Mouse (Mus musculus): ENCODE data around the gene Grin3b. TPM values are rescaled to one million over a fixed set of nuclear protein-coding genes. Genes with fewer than 3 reads are reported as not detected.

The Grin3b gene
- polyA plus RNA-seq, 2 experiments: 0.23 to 0.72 TPM

DNA sequence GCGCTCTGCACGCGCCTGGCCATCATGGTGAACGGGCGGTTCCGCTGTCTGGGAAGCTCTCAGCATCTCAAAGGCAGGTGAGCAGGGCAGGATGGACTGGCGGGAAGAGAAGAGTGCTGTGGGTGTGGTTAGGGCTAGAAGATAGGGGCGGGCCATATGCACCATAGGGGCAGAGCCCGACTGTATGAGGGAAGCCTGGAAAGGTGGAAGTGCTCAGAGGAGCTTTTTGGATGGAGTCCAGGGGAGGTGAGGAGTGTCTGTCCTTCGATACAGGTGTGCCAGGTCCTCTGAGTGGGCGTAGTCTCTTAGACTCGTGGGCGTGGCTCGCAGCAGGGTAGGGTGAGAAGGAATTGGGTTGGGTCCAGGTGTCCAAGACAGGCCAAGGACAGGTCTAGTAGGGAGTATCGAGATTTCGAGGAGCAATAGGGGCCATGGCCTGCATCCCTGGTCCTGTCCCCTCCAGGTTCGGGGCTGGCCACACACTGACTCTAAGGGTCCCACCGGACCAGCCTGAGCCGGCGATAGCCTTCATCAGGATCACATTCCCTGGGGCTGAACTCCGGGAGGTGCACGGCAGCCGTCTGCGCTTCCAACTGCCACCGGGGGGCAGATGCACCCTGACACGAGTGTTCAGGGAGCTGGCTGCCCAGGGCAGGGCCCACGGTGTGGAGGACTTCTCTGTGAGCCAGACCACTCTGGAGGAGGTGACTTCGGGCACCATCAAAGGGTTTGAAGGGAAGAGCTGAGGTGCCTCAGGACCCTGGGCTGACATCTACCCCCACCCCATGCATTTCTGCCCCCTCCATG lies 44.2 kb downstream of the Grin3b start:
- no peak overlapping the region for H3K9ac ChIP-seq (ENCODE audit: low read depth, low read length, severe bottlenecking)
- ATAC-seq (ENCODE audit: low FRiP score, low read depth) (no peak), DNase-seq (ENCODE audit: low spot score) (no peak)
- H3K4me2 ChIP-seq (replicated peaks; ENCODE audit: low read depth, low read length, severe bottlenecking): no peak overlapping the region
- peaks cover 13% of the 10 kb centered on the region for H3K9me3 ChIP-seq (ENCODE audit: control insufficient read depth, low read length)
- H3K27me3 ChIP-seq (ENCODE audit: control insufficient read depth, insufficient read depth, low read length): peaks cover 42% of the 10 kb centered on the region
- no peak overlapping the region for H3K27ac ChIP-seq (replicated peaks; ENCODE audit: low read depth, low read length)
- no peaks in the 10 kb centered on the region for H3K36me3 ChIP-seq (ENCODE audit: control insufficient read depth, insufficient read depth, low read length)
- no peak for TF ChIP-seq POLR2A (IDR thresholded peaks at IDR 0.05; ENCODE audit: borderline replicate concordance, extremely low read depth, insufficient read depth, insufficient read length)
- no peak overlapping the region for H3K4me3 ChIP-seq (replicated peaks; ENCODE audit: low read length)
- peaks cover 3% of the 10 kb centered on the region; the same call in 1 of the 2 replicates for H3K4me1 ChIP-seq (ENCODE audit: control insufficient read depth, insufficient read depth, low read length)
- WGBS: 24% methylated on average over 27 of the region's 28 CpGs

DNA sequence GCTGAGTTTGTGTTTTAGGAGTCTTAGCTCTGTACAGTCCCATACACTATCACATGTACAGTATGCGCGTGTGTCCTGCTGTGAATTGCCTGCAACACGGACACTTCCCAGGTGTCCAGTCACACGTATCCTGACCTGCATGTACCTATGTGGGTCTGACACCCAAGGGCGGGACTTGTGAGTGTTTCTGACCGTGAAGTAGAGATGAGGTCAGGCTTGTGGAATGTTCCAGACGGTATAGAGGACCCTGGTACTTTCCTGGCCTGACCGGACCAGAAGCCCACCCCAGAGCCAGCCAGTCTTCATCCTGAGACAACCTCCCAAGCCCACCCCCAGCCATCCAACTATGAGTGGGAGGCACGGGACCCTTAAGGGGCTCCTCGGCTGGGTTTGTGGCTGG lies 45.1 kb downstream of the Grin3b start:
- TF ChIP-seq POLR2A (IDR thresholded peaks at IDR 0.05; ENCODE audit: borderline replicate concordance, extremely low read depth, insufficient read depth, insufficient read length): no peak
- no peak for DNase-seq (ENCODE audit: low spot score)
- Histone ChIP-seq H3K4me2 (replicated peaks; ENCODE audit: low read depth, low read length, severe bottlenecking) (no peak overlapping the region), H3K27me3 (ENCODE audit: control insufficient read depth, insufficient read depth, low read length) (peaks cover 42% of the 10 kb centered on the region), H3K36me3 (ENCODE audit: control insufficient read depth, insufficient read depth, low read length) (no peaks in the 10 kb centered on the region), H3K4me1 (ENCODE audit: control insufficient read depth, insufficient read depth, low read length) (peaks cover 10% of the 10 kb centered on the region), H3K27ac (replicated peaks; ENCODE audit: low read depth, low read length) (no peak overlapping the region), H3K9me3 (ENCODE audit: control insufficient read depth, low read length) (peaks cover 8% of the 10 kb centered on the region), H3K4me3 (replicated peaks; ENCODE audit: low read length) (no peak overlapping the region), H3K9ac (ENCODE audit: low read depth, low read length, severe bottlenecking) (no peak overlapping the region)
- ATAC-seq (ENCODE audit: low FRiP score, low read depth): no peak
- WGBS: 69% methylated on average over 10 of the region's 10 CpGs

DNA sequence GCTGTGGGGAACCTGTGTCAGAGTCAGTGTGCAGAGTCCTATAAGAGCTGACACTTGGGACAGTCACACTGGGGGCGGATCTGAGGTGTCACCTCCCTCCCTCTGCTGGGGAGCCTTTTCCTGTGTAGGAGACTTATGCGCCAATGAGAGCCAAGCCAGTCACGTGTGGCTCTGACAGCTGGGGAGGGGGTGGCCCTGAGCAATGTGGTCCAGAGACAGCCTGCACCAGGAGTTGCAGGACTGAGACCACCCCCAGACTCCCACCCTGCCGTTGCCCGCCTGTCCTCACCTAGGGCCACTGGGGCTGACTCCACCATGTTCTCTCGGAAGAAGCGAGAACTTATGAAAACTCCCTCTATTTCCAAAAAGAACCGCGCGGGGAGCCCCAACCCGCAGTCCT lies 46.0 kb downstream of the Grin3b start, which contains the start of gene Arhgap45:
Gene Arhgap45, plus strand, starts transcription at position 143 of the 400 bp plus-strand sequence.
- H3K4me3 ChIP-seq (replicated peaks; ENCODE audit: low read length): no peak within 1 kb of the TSS
- no peak within 1 kb of the TSS for H3K27ac ChIP-seq (replicated peaks; ENCODE audit: low read depth, low read length)
- H3K4me1 ChIP-seq (ENCODE audit: control insufficient read depth, insufficient read depth, low read length): peaks cover 10% of the 10 kb centered on the region
- no peak for DNase-seq (ENCODE audit: low spot score)
- H3K4me2 ChIP-seq (replicated peaks; ENCODE audit: low read depth, low read length, severe bottlenecking): no peak within 1 kb of the TSS
- H3K9me3 ChIP-seq (ENCODE audit: control insufficient read depth, low read length): no peaks in the 10 kb centered on the region
- peaks cover 42% of the 10 kb centered on the region for H3K27me3 ChIP-seq (ENCODE audit: control insufficient read depth, insufficient read depth, low read length)
- H3K9ac ChIP-seq (ENCODE audit: low read depth, low read length, severe bottlenecking): no peak within 1 kb of the TSS
- 62% methylated on average over 11 of the region's 11 CpGs for WGBS
- H3K36me3 ChIP-seq (ENCODE audit: control insufficient read depth, insufficient read depth, low read length): no peaks in the 10 kb centered on the region
- no peak for ATAC-seq (ENCODE audit: low FRiP score, low read depth)
- no peak for TF ChIP-seq POLR2A (IDR thresholded peaks at IDR 0.05; ENCODE audit: borderline replicate concordance, extremely low read depth, insufficient read depth, insufficient read length)

- ATAC-seq (ENCODE audit: low FRiP score, low read depth) (no peak), DNase-seq (ENCODE audit: low spot score) (no peak)
- Histone ChIP-seq H3K4me1 (ENCODE audit: control insufficient read depth, insufficient read depth, low read length) (peaks cover 10% of the 10 kb centered on the region), H3K9ac (ENCODE audit: low read depth, low read length, severe bottlenecking) (no peak overlapping the region), H3K27ac (replicated peaks; ENCODE audit: low read depth, low read length) (no peak overlapping the region), H3K36me3 (ENCODE audit: control insufficient read depth, insufficient read depth, low read length) (no peaks in the 10 kb centered on the region), H3K9me3 (ENCODE audit: control insufficient read depth, low read length) (no peaks in the 10 kb centered on the region), H3K27me3 (ENCODE audit: control insufficient read depth, insufficient read depth, low read length) (peaks cover 39% of the 10 kb centered on the region), H3K4me3 (replicated peaks; ENCODE audit: low read length) (no peak overlapping the region), H3K4me2 (replicated peaks; ENCODE audit: low read depth, low read length, severe bottlenecking) (no peak overlapping the region)
- TF ChIP-seq POLR2A (IDR thresholded peaks at IDR 0.05; ENCODE audit: borderline replicate concordance, extremely low read depth, insufficient read depth, insufficient read length): no peak
- WGBS: 86% methylated on average over 10 of the region's 10 CpGs
These were observed 46.4 kb downstream of the Grin3b start for GRCm38 (mm10) chr10:80016931-80017330.

- 72% methylated on average over 3 of the region's 3 CpGs for WGBS
- no peak for TF ChIP-seq POLR2A (IDR thresholded peaks at IDR 0.05; ENCODE audit: borderline replicate concordance, extremely low read depth, insufficient read depth, insufficient read length)
- H3K27me3 ChIP-seq (ENCODE audit: control insufficient read depth, insufficient read depth, low read length): peaks cover 36% of the 10 kb centered on the region
- no peak for ATAC-seq (ENCODE audit: low FRiP score, low read depth)
- H3K4me3 ChIP-seq (replicated peaks; ENCODE audit: low read length): no peak overlapping the region
- H3K9ac ChIP-seq (ENCODE audit: low read depth, low read length, severe bottlenecking): no peak overlapping the region
- DNase-seq (ENCODE audit: low spot score): no peak
- H3K4me1 ChIP-seq (ENCODE audit: control insufficient read depth, insufficient read depth, low read length): peaks cover 10% of the 10 kb centered on the region
- H3K36me3 ChIP-seq (ENCODE audit: control insufficient read depth, insufficient read depth, low read length): no peaks in the 10 kb centered on the region
- no peak overlapping the region for H3K27ac ChIP-seq (replicated peaks; ENCODE audit: low read depth, low read length)
- H3K4me2 ChIP-seq (replicated peaks; ENCODE audit: low read depth, low read length, severe bottlenecking): no peak overlapping the region
- H3K9me3 ChIP-seq (ENCODE audit: control insufficient read depth, low read length): no peaks in the 10 kb centered on the region
These were observed 46.8 kb downstream of the Grin3b start for GRCm38 (mm10) chr10:80017361-80017760.

Data from limb, embryonic 14.5 days (tissue).